Mouse (Mus musculus) bone marrow, adult 2 months (tissue): Measurements from ENCODE around the gene L3mbtl4.

Experiments used
- CTCF ChIP-seq: fragments of 200-500 bp; IDR thresholded peaks from 2 replicates; pipeline ENCODE4 v1.5.1; 2011; ENCODE audit warnings: low read length, control low read depth; ENCODE audit not compliant: control insufficient read depth, insufficient read depth
- POLR2A ChIP-seq: fragments of 200-500 bp; IDR thresholded peaks from 2 replicates; pipeline ENCODE4 v1.6.1; 2011; ENCODE audit warnings: low read depth, mild to moderate bottlenecking, control low read depth, low read length, borderline replicate concordance; ENCODE audit not compliant: control insufficient read depth

- TF ChIP-seq POLR2A, result no peak
- TF ChIP-seq CTCF, result no peak
Measured at GRCm38 (mm10) chr17:68607691-68608090, 334.1 kb downstream of the L3mbtl4 start.
